Mouse (Mus musculus): Measurements from ENCODE around the gene Dmrtc2.

- TF ChIP-seq CTCF (IDR thresholded peaks at IDR 0.05 in 2 of 3, conservative IDR thresholded peaks at IDR 0.05 in 1 of 3; ENCODE audit: control insufficient read depth in 1 of 3, insufficient read depth in 1 of 3, low read depth in 2 of 3, low read length in 3 of 3, poor library complexity in 1 of 3, severe bottlenecking in 1 of 3) (no peak), MYC (IDR thresholded peaks at IDR 0.05; ENCODE audit: low read depth, low read length) (no peak)
Measured at GRCm38 (mm10) chr7:24864156-24864555, 5.7 kb upstream of the Dmrtc2 start.

Measured in MEL (cell line).